Mouse (Mus musculus): ENCODE results near the gene Gm8300. TPM values are rescaled to one million over a fixed set of nuclear protein-coding genes. Genes with fewer than 3 reads are reported as not detected.
A peak's percentile ranks its signal among the peaks of the same experiment; 100 is the strongest.
"Not testable (repeated sequence)": the region's sequence is repeated elsewhere in the genome, so short reads cannot be mapped to it uniquely, and the experiment has no call there.

The Gm8300 gene
- polyA plus RNA-seq (2015; fragmentation: Nextera tagmentation; extraction: Ambion mirVana), result not detected in 2 replicates

DNA sequence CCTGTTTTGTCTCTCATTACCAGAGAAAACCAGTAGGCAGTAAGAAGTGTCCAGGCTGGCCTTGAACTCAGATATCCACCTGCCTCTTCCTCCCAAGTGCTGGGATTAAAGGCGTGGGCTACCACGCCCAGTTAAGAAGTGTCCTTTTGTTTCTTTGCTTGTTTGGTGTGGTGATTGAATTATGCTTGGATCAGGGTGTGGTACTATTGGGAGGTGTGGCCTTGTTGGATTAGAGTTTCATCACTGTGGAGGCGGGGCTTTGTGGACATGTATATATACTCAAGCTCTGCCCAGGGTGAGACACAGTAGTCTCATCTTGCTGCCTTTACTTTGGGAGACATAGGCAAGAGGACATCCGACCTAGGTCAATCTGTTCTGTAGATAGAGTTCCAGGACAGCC, at the start of gene Gm8300:
Gene Gm8300, plus strand, starts transcription at position 301 of the 400 bp plus-strand sequence.
- H3K9me3 ChIP-seq (ENCODE audit: low read length); H3K4me1 ChIP-seq (ENCODE audit: insufficient read depth, low read length); H3K4me2 ChIP-seq (replicated peaks; ENCODE audit: low read depth, low read length); H3K27me3 ChIP-seq (ENCODE audit: insufficient read depth, low read length); H3K36me3 ChIP-seq (ENCODE audit: insufficient read depth, low read length); ATAC-seq (ENCODE audit: low FRiP score, low TSS enrichment); H3K27ac ChIP-seq (ENCODE audit: low read length); H3K4me3 ChIP-seq (ENCODE audit: low read length); H3K9ac ChIP-seq (replicated peaks; ENCODE audit: low read length): not testable (repeated sequence)
- WGBS, result 89% methylated on average over 4 of the region's 4 CpGs

DNA sequence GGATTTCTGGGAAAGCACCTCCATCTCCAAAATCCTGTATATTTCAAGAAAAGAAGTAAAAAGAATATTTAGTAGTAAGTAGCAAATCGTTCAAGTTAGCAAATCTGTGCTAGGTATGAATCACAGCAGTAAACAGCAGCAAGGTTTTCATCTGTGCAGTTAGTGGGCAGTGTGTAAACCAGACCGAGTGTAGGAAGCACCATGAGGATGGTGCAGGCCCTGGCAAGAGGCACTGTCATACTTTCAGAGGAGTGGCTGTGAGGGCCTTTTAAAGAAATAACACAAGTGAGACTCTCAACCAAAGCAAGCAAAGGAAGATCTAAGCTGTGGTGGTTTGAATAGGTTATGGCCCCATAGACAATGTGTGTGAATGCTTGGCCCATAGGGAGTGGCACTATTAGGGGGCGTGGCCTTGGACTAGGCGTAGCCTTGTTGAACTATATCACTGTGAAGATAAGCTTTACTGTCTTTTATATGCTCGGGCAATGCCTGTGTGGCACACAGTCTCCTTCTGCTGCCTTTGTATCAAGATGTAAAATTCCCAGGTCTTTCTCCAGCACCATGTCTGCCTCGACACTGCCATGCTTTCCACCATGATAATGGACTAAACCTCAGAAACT, 49.3 kb upstream of the Gm8300 start:
- H3K36me3 ChIP-seq (ENCODE audit: insufficient read depth, low read length), result peaks cover 67% of the 10 kb centered on the region
- ATAC-seq (ENCODE audit: low FRiP score, low TSS enrichment), result no peak

DNA sequence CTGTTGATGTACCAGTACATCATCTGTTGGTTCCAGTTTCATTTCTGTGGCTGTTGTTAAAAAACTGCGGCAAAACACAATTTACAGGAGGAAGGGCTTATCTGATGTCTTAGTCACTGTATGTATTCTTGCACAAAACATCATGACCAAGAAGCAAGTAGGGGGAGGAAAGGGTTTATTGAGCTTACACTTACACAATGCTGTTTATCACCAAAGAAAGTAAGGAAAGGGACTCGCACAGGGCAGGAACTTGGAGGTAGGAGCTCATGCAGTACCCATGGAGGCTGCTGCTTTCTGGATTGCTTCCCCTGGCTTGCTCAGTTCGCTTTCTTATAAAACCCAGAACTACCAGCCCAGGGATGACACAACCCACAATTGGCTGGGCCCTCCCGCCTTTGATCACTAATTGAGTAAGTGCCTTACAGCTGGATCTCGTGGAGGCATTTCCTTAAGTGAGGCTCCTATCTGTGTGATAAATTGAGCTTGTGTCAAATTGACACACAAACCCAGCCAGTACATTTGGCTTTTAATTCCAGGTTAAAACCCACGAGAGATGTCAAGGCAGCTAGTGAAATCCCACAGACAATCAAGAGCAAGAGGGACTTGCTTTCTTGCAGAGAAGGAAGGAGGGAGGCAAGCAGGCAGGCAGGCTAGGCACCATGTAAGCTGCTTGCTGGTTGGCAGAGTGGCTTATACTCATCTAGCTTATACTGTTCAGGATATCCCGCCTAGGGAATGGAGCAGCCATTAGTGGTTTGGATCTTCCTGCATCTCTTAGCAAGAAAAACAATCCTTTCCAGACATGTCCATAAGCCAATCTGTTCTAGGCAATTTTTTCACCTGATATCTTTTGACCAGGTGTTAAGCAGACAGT, 43.6 kb upstream of the Gm8300 start:
- H3K9ac ChIP-seq (replicated peaks; ENCODE audit: low read length), result peak overlapping the region; percentile 52; the same call in 1 of the 2 replicates
- H3K4me3 ChIP-seq (ENCODE audit: low read length), result peak overlapping the region; percentile 94
- no peak overlapping the region for H3K27ac ChIP-seq (ENCODE audit: low read length)
- H3K4me1 ChIP-seq (ENCODE audit: insufficient read depth, low read length), result peaks cover 9% of the 10 kb centered on the region
- H3K36me3 ChIP-seq (ENCODE audit: insufficient read depth, low read length), result peaks cover 25% of the 10 kb centered on the region
- WGBS, result 56% methylated on average over 7 of the region's 7 CpGs
- no peak for ATAC-seq (ENCODE audit: low FRiP score, low TSS enrichment)
- H3K27me3 ChIP-seq (ENCODE audit: insufficient read depth, low read length), result no peaks in the 10 kb centered on the region
- H3K4me2 ChIP-seq (replicated peaks; ENCODE audit: low read depth, low read length), result peak overlapping the region; percentile 77
- no peaks in the 10 kb centered on the region for H3K9me3 ChIP-seq (ENCODE audit: low read length)

More for the DNA sequence above, 49.3 kb upstream of the Gm8300 start:
- 88% methylated on average over 6 of the region's 6 CpGs for WGBS
- Histone ChIP-seq H3K27me3 (ENCODE audit: insufficient read depth, low read length) (no peaks in the 10 kb centered on the region), H3K4me3 (ENCODE audit: low read length) (no peak overlapping the region), H3K4me2 (replicated peaks; ENCODE audit: low read depth, low read length) (no peak overlapping the region), H3K4me1 (ENCODE audit: insufficient read depth, low read length) (no peaks in the 10 kb centered on the region), H3K9ac (replicated peaks; ENCODE audit: low read length) (no peak overlapping the region), H3K9me3 (ENCODE audit: low read length) (no peaks in the 10 kb centered on the region), H3K27ac (ENCODE audit: low read length) (no peak overlapping the region)

DNA sequence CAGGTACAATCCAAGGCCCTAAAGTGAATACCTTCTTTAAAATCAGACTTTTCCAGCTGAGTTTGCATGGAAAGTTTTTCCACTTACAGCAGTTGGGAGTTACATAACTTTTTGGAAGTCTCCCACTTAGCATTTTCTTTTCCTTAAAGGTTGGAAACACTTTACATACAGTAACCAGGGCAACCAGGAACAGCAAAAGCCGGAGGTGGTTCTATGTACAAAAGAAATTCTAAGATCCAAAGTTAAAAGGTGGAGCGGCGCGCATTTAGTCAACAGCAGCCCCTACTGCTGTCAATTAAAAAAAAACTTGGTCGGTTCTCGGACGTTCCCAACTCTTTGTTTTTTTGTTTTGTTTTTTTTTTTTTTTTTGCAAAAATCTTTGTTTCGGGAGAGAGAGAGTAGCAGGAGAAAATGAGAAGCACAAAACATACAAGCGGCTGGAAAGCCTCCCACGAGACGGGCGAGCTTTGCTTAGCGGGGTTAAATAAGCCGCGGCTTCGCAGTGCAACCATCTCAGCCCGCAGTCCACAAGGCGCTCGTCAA, 42.6 kb upstream of the Gm8300 start:
- Histone ChIP-seq H3K27me3 (ENCODE audit: insufficient read depth, low read length) (no peaks in the 10 kb centered on the region), H3K4me3 (ENCODE audit: low read length) (peak overlapping the region; percentile 94), H3K9ac (replicated peaks; ENCODE audit: low read length) (peak overlapping the region; percentile 97), H3K4me2 (replicated peaks; ENCODE audit: low read depth, low read length) (peak overlapping the region; percentile 77), H3K36me3 (ENCODE audit: insufficient read depth, low read length) (peaks cover 20% of the 10 kb centered on the region), H3K9me3 (ENCODE audit: low read length) (no peaks in the 10 kb centered on the region), H3K27ac (ENCODE audit: low read length) (peak overlapping the region; percentile 87), H3K4me1 (ENCODE audit: insufficient read depth, low read length) (peaks cover 9% of the 10 kb centered on the region)
- ATAC-seq (ENCODE audit: low FRiP score, low TSS enrichment), result no peak
- under 1% methylated on average over 19 of the region's 19 CpGs for WGBS

DNA sequence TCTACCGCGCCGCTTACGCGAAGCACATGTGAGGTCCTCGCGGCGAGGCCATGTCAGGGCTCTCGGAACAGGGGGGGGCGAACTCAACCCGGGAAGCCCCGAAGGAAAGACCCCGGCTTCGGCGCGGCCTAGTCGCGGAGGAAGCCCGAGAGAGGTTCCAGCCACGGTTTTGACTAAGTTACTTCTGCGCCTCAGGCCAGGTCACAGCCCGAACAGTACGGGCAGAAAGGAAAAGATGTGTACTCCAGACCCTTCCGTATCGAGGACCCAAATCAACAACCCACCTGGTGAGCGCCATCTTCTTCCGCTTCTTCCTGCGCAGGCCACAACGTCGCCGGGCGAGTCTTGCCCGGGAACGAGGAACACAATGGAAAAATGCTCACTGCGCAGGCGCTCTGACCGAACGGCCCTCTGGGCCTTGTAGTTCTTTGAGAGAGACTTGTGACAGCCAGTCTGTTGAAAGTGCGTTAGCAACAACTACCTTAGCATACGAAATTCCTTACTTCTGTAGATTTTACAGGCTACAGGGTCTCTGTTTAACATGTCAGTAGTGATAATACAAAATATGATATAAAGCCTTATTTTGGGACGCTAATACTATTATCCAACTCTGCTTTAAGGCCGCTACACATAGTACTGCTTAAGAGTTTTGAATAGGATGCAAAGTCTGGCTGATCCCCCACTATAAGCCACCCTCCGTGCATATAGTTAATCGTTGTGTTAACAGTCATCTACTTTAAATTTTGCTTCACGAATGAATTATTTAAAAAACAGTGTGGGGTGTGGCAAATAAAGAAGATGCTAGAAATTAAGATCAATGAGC, 41.9 kb upstream of the Gm8300 start, which contains the start of gene Snw1:
Gene Snw1, minus strand, starts transcription at position 311 of the 823 bp plus-strand sequence.
- peak; percentile 97 for ATAC-seq (ENCODE audit: low FRiP score, low TSS enrichment)
- 3% methylated on average over 45 of the region's 45 CpGs for WGBS
- peaks cover 9% of the 10 kb centered on the region for H3K4me1 ChIP-seq (ENCODE audit: insufficient read depth, low read length)

DNA sequence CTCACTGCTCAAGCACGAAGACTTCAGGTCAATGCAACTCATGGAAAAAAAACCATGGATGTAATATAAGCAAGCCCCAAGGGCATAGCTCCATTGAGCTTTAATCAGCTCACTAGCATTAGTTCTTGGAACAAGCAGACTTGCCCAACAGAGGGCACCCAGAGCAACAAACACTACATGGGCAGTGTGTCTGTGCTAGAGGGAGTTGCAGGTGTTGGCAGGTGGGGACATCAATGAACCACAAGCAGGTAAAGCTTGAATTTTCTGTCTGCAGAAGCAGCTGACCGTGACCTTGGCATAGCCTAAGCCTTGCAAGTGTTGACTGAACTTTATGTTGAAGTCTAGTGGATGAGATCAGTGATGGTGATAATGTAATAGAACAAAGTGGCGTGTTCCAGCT, 39.4 kb upstream of the Gm8300 start:
- Histone ChIP-seq H3K4me3 (ENCODE audit: low read length) (no peak overlapping the region), H3K27me3 (ENCODE audit: insufficient read depth, low read length) (no peaks in the 10 kb centered on the region), H3K4me2 (replicated peaks; ENCODE audit: low read depth, low read length) (no peak overlapping the region), H3K4me1 (ENCODE audit: insufficient read depth, low read length) (peaks cover 9% of the 10 kb centered on the region), H3K9me3 (ENCODE audit: low read length) (no peaks in the 10 kb centered on the region), H3K36me3 (ENCODE audit: insufficient read depth, low read length) (peaks cover 3% of the 10 kb centered on the region; the same call in 1 of the 2 replicates), H3K9ac (replicated peaks; ENCODE audit: low read length) (no peak overlapping the region), H3K27ac (ENCODE audit: low read length) (no peak overlapping the region)
- 64% methylated on average over 3 of the region's 3 CpGs for WGBS
- no peak for ATAC-seq (ENCODE audit: low FRiP score, low TSS enrichment)

More for the DNA sequence above, 41.9 kb upstream of the Gm8300 start, which contains the start of gene Snw1:
- Histone ChIP-seq H3K4me2 (replicated peaks; ENCODE audit: low read depth, low read length) (peak within 1 kb of the TSS; percentile 77), H3K27me3 (ENCODE audit: insufficient read depth, low read length) (no peaks in the 10 kb centered on the region), H3K9ac (replicated peaks; ENCODE audit: low read length) (peak within 1 kb of the TSS; percentile 97), H3K4me3 (ENCODE audit: low read length) (peak within 1 kb of the TSS; percentile 94), H3K9me3 (ENCODE audit: low read length) (no peaks in the 10 kb centered on the region), H3K27ac (ENCODE audit: low read length) (peak within 1 kb of the TSS; percentile 87), H3K36me3 (ENCODE audit: insufficient read depth, low read length) (peaks cover 15% of the 10 kb centered on the region)

DNA sequence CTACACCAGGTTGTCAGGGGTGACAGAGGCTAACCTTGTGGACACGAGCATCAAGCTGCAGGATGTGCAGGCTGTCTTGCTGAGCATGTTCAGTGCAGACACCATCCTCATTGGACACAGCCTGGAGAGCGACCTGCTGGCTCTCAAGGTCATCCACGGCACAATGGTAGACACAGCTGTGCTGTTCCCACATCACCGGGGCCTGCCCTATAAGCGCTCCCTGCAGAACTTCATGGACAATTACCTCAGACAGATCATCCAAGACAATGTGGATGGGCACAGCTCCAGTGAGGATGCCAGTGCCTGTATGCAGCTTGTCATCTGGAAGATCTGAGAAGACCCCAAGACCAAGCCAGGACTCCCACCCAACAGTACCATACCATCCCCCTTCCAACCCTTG, 31.6 kb upstream of the Gm8300 start:
- not testable (repeated sequence) for H3K4me1 ChIP-seq (ENCODE audit: insufficient read depth, low read length); H3K27ac ChIP-seq (ENCODE audit: low read length); H3K9ac ChIP-seq (replicated peaks; ENCODE audit: low read length); H3K27me3 ChIP-seq (ENCODE audit: insufficient read depth, low read length); H3K9me3 ChIP-seq (ENCODE audit: low read length); ATAC-seq (ENCODE audit: low FRiP score, low TSS enrichment); H3K36me3 ChIP-seq (ENCODE audit: insufficient read depth, low read length); H3K4me3 ChIP-seq (ENCODE audit: low read length); H3K4me2 ChIP-seq (replicated peaks; ENCODE audit: low read depth, low read length)
- 80% methylated on average over 5 of the region's 5 CpGs for WGBS

DNA sequence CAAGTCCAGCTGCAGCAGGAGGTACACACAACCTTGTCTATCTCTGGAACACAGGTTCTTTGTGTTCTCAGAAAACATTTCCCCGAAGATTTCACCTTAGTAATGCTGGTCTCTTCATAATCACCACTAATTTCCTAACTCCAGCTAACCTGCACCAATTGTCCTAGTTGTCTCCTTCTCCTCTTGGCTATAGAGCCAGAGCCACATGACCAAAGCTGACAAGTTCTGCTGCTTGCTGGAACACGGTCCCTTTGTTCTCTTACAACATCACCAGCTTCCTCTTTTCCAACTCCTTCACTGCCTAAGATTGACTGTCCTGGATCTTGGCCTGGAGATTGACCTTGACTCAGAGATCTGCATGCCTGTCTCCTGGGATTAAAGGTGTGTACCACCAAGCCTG, 25.4 kb upstream of the Gm8300 start:
- 78% methylated on average over 2 of the region's 2 CpGs for WGBS
- H3K9me3 ChIP-seq (ENCODE audit: low read length); H3K36me3 ChIP-seq (ENCODE audit: insufficient read depth, low read length); ATAC-seq (ENCODE audit: low FRiP score, low TSS enrichment); H3K4me2 ChIP-seq (replicated peaks; ENCODE audit: low read depth, low read length); H3K27me3 ChIP-seq (ENCODE audit: insufficient read depth, low read length); H3K27ac ChIP-seq (ENCODE audit: low read length); H3K4me3 ChIP-seq (ENCODE audit: low read length); H3K9ac ChIP-seq (replicated peaks; ENCODE audit: low read length); H3K4me1 ChIP-seq (ENCODE audit: insufficient read depth, low read length): not testable (repeated sequence)

DNA sequence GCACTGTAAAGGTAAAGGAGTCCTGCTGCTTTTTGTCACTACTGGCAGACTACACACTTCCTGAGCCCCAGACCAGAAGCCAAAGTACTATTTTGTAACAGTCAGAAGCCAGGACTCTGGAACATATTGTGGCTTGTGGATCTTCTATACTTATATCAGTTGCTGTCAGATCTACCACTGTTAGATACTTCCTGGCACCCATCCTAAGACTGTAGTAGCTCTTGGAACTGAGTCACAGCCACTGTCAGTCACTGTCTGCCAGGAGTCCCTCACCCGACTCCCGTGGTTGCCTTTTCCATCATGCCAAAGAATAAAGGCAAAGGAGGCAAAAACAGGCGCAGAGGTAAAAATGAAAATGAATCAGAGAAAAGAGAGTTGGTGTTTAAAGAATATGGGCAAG, 19.7 kb upstream of the Gm8300 start, which contains the start of gene Gm5788:
Gene Gm5788, plus strand, starts transcription at position 301 of the 400 bp plus-strand sequence.
- H3K36me3 ChIP-seq (ENCODE audit: insufficient read depth, low read length); H3K27ac ChIP-seq (ENCODE audit: low read length); H3K27me3 ChIP-seq (ENCODE audit: insufficient read depth, low read length); H3K4me1 ChIP-seq (ENCODE audit: insufficient read depth, low read length); H3K4me3 ChIP-seq (ENCODE audit: low read length); ATAC-seq (ENCODE audit: low FRiP score, low TSS enrichment); H3K9me3 ChIP-seq (ENCODE audit: low read length); H3K9ac ChIP-seq (replicated peaks; ENCODE audit: low read length); H3K4me2 ChIP-seq (replicated peaks; ENCODE audit: low read depth, low read length): not testable (repeated sequence)
- WGBS, result 96% methylated on average over 3 of the region's 3 CpGs

Measured in kidney, embryonic 16.5 days (tissue).